Mouse (Mus musculus) c-Kit-negative CD71-positive TER-119-positive erythroid progenitor cells, embryonic 14.5 days (primary cell): ENCODE measurements around the gene Zfp992.
"Not testable (repeated sequence)": the region's sequence is repeated elsewhere in the genome, so short reads cannot be mapped to it uniquely, and the experiment has no call there.

ENCODE experiments used
- DNase-seq: peaks from one replicate; pipeline ENCODE4 v3.0.0-alpha.2; 2013; ENCODE audit warnings: low read depth, low spot score

Gene Zfp992

DNA sequence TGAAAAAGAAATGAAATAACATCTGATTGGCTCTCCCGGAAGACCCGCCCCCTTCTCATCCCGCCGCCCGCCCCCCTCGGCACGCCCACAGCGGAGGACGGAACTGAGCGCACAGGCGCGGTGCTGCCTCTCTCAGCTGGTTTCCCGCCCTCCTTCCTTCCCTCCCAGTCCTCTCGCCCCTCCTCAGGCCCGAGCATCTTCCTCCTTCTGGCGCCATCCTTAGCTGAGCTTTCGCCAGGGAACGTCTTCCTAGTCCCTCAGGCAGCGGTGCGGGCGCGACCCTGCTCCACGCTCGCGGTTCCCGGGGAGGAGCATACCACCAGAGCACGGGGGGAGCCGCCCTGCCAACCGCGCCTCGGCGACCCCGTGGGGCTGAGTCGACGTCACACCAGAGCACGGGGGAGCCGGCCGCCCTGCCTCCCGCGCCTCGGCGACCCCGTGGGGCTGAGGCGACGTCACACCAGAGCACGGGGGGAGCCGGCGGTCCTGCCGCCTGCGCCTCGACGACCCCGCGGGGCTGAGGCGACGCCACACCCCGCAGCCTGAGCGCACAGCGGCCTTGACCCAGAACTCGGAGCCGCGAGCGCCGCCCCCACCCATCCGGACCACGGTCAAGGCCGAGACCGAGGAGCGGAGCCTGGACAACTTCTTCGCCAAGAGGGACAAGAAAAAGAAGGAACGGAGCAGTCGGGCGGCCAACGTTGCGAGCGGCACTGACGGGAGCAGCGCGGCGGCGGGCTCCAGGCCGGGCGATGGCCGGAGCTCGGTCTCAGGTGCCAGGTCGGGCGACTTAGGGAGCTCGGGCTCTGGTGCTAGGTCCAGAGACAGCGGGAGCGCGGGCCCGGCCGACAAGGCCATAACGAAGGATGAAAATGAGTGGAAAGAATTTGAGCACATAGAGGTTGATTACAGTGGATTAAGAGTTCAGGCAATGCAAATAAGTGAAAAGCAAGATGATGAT is 26.2 kb downstream of the Zfp992 start:
- DNase-seq, result not testable (repeated sequence)

GRCm38 (mm10) chr4:146476260-146476659 is 27.4 kb downstream of the Zfp992 start:
- DNase-seq, result not testable (repeated sequence)

DNA sequence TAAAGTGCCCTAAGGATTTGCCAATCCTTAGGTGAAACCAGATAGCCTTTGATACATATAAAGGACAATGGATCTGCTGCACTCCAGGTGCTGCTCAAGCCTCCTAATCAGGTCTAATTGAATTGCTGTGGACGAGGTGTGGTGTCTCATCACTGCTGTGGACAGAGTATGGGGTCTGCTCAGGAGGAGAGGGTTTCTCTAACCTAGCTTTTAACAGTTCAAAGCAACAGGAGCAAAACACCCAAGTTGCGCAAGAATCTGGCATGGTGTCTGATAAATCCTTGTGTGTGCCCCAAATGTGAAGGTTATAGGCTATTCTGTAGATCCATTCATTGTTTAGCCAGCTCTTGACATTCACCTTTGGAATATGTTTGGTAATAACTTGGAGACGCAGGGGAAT is 28.1 kb downstream of the Zfp992 start:
- not testable (repeated sequence) for DNase-seq

GRCm38 (mm10) chr4:146480376-146481096 is 31.7 kb downstream of the Zfp992 start:
- not testable (repeated sequence) for DNase-seq

- not testable (repeated sequence) for DNase-seq
These were observed 33.7 kb downstream of the Zfp992 start for GRCm38 (mm10) chr4:146482546-146482945.

GRCm38 (mm10) chr4:146483571-146484280 is 34.9 kb downstream of the Zfp992 start:
- DNase-seq, result not testable (repeated sequence)

DNA sequence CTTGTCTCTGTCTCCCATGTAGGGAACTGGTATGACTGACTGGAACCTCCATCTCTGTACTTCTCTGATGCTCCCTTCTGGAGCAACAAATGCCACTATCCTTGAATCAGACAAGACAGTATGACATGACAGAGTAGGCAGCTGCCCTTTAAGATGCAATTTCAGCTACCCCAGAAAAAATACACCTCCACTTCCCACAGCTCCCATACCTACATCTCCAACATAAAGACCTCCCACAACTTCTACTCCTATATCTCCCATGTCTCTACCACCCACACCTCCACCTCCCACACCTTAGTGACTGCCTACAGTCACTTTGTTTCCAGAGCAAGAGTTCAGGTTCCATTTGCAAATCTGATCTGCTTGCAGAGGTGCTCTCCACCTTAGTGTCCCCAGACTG is 35.9 kb downstream of the Zfp992 start:
- not testable (repeated sequence) for DNase-seq

GRCm38 (mm10) chr4:146485183-146485939 is 36.5 kb downstream of the Zfp992 start:
- DNase-seq, result not testable (repeated sequence)

GRCm38 (mm10) chr4:146486753-146487152 is 37.9 kb downstream of the Zfp992 start:
- not testable (repeated sequence) for DNase-seq

DNA sequence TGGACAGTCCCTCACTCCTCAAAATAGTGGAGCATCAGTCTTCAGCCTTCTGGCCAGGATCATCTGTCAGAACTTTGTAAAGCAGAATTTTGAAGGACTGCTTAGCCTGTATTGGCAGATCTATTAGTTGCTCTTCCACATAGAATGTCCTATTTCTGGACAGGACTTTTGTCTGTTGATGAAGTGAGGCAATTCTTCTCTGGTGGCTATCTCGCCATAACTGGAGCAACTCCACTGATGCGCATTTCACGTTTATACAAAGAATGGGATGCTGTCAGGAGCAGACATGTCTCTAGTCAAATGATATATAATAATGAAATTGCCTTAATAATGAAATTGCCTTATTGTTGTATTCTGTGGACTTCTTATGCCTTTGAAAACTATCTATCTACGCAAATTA is 40.4 kb downstream of the Zfp992 start:
- not testable (repeated sequence) for DNase-seq

DNA sequence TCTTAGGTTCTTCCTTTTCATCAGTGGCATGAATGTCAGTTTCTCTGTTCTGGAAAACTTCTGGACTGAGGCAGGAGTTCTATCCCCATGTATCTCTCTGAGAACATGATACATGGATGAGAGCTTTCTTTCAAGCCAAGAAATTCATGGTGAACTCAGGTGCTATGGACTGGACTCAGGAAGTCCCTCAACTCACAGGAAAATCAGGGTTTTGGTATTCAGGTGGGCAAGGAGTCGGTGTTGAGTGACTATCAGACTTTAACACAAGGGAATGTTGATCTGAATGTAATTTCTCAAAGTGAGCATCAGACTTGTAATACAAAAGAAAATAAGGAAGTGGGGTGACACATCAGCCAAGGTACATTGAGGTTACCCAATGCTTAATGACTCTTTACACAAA is 43.2 kb downstream of the Zfp992 start:
- DNase-seq, result not testable (repeated sequence)

GRCm38 (mm10) chr4:146492439-146492838 is 43.6 kb downstream of the Zfp992 start:
- no peak for DNase-seq

DNA sequence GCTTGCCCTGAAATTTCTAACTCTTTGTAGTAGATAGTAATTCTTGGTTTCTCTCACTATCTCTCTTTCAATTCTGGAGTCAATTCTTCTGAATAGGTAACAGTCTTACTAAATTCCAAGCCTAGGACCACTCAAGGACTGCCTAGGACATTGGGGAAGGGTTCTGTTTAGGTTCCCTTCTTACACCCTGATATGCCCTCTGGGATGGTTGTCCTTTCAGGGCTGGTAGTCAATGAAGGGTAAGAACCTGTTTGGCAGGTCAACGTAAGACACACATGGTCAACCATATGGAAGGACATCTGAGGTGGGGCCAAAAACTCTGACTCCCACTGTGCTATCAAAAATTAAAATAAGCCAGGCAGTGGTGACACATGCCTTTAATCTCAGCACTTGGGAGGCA is 44.0 kb downstream of the Zfp992 start:
- DNase-seq, result no peak

GRCm38 (mm10) chr4:146493319-146493907 is 44.6 kb downstream of the Zfp992 start:
- not testable (repeated sequence) for DNase-seq

GRCm38 (mm10) chr4:146494980-146495379 is 46.2 kb downstream of the Zfp992 start:
- no peak for DNase-seq

DNA sequence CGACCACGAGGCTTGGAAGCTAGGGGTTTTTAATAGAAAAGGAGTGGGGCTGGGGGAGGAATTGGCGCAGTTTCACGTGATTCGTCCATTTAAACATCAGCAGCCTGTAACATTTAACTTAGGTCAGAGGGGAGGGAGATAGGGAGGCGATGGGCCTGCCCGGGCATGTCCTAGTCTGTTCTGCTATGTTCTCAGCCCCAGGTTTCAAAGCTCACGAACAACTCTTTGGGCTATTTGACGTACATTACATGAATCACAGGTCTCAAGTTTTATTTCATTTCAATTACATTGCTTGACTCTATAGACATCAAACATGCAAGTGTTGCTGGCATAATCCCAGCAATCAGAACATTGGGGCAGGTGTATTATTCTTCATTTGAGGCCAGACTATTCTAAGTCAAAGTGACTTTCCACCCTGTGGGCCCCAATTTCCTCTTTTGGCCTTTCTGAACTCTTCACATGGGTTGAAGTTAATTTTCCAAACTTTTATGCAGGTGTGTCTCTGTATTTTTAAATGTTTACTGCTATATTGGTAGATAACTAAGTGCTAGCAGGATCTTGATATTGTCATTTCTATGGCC is 49.0 kb downstream of the Zfp992 start:
- not testable (repeated sequence) for DNase-seq

- not testable (repeated sequence) for DNase-seq
These were observed 52.9 kb downstream of the Zfp992 start, which contains the start of gene Zfp981 for GRCm38 (mm10) chr4:146501727-146502126. Gene Zfp981 (plus strand): TSS chr4:146502027.

DNA sequence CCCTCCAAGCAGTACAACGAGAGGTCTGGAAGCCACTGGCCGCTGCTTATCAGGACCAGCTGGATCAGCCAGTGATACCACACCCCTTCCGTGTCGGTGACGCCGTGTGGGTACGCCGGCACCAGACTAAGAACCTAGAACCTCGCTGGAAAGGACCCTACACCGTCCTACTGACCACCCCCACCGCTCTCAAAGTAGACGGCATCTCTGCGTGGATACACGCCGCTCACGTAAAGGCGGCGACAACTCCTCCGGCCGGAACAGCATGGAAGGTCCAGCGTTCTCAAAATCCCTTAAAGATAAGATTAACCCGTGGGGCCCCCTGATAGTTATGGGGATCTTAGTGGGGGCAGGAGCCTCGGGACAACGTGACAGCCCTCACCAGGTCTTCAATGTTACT is 60.2 kb downstream of the Zfp992 start:
- DNase-seq, result not testable (repeated sequence)

GRCm38 (mm10) chr4:146511871-146512270 is 63.0 kb downstream of the Zfp992 start:
- not testable (repeated sequence) for DNase-seq

- DNase-seq, result no peak
These were observed 67.7 kb downstream of the Zfp992 start for GRCm38 (mm10) chr4:146516474-146516873.
